Mouse (Mus musculus) liver, adult (tissue): ENCODE measurements around the gene Arid1b.

Experiments used
- GATA4 ChIP-seq: IDR thresholded peaks from 2 replicates; pipeline ENCODE4 v1.6.1; 2014; ENCODE audit warnings: mild to moderate bottlenecking, low read length; ENCODE audit not compliant: insufficient replicate concordance

The Arid1b gene

DNA sequence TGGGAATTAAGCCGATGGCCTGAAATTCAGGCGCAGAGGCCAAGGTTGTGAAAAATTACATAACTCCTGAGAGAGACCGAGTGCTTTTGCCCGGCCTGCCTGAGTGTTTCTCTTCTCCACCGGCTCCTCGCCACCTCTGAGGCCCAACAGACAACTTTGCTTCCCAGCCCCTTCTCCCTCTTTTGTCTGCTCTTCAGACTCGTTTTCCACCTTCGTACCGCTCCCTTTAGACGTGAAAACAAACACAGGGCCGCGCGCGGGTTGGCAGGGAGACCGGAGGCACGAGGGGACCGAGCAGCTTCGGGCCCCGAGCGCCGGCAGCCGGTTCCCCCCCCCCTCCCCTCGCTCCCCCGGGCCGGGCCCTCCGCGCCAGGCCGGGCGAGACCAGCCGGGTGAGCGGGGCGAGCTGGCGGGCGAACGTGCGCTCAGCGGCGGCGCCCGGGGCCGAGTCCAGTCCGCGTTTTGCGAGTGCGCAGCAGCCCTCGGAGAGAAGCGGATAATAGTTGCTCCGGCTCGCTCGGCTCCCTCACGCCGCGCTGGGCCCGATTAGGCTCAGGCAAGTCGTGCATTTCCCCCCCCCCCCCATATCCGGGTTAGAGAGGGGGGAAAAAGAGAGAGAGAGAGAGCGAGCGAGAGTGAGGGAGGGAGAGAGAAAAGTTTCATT lies at the start of gene Arid1b:
Arid1b (plus strand) TSS at position 493 of the 664 bp plus-strand sequence.
- peak; percentile 26; the same call in 1 of the 2 replicates for TF ChIP-seq GATA4

DNA sequence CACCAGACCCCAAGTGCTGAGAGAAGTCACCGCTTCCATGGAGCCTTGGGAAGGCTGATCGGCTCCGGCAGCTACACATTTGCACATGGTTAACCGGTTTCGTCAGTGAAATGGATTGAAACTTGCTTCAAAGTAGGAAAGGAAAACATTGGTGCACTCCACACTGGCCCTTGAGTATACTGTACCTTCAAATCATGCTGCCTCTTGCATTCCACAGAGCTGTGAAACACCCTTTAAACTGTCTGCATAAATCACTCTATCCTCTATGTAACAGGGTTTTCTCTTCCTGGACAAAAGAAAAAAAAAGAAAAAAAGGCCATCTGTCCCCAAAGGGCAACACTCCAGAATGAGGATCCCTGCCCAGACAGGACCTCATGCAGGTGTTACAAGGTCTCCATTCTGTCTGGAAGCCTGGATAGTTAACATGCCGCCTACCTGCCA lies 48.8 kb upstream of the Arid1b start:
- no peak for TF ChIP-seq GATA4

DNA sequence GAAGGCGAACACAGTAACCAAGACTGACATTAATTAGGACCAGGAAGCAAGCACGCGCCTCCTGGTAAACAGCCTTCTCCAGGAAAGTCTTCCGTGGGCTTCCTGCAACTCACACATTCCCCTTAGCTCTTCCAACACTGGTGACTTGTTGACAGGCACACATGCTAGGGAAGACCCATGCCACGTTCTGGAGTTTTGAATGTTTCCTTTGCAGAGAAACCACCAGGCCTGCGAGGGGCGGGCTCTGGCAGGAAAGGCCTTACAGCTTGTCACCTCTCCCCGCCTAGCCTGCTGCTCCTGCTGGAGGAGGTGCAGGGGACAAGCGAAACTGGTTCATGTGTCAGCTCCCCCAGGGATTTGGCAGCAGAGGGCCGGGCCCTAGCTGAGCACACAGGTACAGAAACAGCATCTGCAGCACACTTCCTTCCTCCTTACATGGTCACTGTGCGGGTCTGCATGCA lies 48.2 kb upstream of the Arid1b start:
- TF ChIP-seq GATA4 = no peak

DNA sequence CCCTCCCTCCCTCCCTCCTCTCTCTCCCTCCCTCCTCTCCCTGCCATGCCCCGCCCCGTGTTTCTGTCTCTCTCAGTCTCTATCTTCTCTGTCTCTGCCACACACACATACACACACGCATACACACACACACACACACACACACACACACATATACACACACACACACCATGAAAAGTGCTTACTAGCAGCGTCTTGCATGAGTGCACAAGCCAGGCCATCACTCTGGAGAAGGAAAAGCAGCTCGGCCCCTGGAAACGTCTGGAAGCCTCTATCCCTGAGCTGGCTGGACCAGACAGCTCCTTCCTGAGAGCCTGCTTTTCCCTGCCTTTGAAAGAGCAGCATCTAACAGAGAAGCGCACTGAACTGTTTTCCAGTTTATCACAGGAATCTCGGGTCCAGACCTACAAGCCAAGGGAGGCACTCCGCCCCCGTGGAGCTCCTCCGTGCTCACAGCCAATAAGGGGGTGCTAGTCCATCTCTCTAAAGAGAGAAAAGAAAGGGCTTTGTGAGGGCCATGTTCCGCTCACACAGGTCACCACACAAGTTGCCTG lies 47.6 kb upstream of the Arid1b start:
- TF ChIP-seq GATA4 = no peak

DNA sequence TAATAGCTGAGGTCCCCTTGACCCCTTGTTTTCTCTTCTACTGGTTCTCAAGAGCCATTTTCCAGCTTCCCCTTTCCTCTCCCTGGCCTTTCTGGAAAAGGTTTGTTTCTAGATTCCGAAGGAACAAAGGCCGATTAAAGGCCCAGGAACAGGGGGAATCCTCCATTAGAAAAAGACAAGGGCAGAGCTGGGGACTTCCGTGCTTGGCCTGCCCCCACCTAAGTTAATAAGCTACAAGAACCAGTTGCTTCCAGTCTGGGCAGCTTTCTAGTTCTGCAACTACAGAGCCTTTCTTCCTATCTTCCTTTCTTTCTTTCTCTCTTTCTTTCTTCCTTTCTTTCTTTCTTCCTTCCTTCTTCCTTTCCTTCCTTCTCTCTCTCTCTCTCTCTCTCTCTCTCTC lies 47.1 kb upstream of the Arid1b start:
- TF ChIP-seq GATA4 = no peak

DNA sequence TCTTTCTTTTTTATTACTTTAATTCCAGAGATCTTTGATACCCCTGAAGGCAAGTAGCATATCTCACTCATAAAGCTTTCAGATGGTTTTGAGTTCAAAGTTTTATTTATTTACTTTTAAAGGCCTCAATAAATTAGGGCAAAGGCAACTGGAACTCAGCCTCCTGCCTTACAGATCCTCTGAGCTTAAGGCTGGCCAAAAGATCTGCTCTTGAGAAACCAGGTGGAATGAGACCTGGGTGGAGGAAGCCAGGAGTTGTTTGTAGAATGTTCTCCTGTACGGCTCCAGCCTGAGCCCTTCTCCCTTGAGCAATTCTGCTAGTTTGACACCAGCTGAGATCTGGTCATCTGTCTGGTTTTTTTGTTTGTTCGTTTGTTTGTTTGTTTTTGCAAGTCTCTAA lies 46.7 kb upstream of the Arid1b start:
- no peak for TF ChIP-seq GATA4

DNA sequence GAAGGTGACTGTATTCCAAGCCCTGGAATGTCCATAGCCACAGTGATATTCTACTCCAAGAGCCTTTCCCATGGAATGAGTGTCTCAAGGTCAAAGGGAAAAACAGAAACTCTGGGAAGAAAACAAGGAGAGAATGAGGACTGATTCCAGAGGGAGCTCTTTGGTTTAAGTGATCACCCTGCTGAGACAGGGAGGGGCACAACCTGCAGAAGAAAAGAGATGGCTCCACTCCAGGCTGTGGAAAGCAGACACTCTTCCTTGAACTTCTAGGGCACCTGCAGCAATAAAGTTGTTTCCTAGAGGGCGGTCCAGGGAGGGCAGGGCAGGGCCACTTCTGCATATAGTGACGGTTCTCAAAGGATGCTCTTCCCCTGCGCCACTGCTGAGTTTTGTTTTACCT lies 45.6 kb upstream of the Arid1b start:
- no peak for TF ChIP-seq GATA4

DNA sequence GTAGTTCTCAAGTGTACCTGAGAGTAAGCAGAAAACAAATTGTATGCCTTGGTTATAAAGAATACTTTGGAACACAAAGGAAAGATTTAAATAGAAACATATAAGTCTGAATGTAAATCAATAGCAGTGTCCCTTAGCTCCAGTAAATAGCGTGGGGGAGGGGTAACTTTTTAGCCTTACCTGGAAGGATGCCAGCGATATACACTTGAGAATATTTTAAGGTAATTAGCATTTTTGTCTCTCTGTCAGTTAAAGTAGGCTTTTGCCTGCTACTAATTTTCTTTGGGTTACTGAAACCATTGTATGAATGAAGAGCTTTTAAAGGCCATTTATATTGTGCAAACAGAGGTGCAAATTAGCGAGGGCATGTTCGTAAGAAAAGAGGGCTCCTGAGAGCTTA lies 39.7 kb upstream of the Arid1b start:
- TF ChIP-seq GATA4 = no peak

DNA sequence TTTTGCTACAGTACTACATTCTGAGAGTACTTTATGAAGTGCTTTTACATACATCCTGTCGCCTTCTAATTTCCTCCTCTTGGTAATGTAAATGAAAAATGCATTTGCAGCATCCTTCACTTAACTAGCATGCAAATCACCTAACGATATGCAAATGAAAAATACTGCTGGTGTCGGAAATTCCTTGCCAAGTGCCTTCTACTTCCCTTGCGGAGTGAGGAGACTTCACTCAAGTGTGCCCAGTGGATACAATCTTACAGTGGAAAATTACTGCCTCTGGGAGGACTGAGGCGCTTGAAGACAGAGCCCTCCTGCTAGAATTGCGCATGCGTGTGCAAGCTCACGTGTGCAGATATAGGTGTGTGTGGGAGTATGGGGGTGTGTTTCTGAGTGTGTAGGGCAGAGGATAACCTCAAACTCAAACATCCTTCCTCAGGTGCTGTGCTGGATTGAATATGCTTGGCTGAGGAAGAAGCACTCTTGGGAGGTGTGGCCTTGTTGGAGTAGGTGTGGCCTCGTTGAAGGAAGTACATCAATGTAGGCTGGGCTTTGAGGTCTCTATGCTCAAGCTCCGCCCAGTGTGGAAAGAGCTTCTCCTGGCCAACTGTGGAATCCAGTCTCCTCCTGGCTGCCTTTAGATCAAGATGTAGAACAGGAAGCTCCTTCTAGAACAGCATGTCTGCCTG lies 29.8 kb upstream of the Arid1b start:
- TF ChIP-seq GATA4 = no peak

DNA sequence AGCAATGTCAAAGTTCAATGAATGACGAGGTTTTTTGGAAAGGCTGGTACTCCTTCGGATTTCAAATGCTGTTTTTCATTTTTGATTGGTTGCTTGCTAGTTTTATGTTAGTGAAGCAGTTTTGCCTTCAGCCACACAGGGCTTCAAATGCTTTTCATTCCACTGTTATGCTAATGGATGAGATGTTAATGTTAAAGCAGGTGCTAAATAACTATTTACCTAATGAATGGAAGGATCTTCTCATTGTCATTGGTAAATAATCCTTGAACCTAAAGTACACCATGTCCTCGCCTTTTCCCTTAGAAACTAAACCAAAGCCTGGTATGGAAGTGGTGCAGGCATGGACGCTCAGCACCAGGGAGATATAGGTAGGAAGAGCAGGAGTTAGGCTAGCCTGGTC lies 26.9 kb upstream of the Arid1b start:
- TF ChIP-seq GATA4 = no peak

DNA sequence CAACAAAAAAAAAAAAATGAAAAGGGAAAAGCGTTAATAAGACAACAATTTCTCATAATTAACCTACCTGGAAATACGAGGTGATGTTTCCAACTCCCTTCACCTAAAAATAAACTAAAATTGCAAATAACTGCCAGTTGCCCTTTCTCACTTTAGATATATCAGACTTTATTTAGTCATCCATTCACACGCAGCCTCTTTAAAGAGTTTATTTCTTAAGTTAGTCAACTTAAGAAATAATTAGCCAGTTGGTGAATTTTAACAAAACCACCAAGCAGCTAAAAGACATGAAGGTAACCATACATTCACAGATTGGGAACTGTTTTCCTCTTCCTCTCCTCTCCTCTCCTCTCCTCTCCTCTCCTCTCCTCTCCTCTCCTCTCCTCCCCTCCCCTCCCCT lies 26.1 kb upstream of the Arid1b start:
- no peak for TF ChIP-seq GATA4

DNA sequence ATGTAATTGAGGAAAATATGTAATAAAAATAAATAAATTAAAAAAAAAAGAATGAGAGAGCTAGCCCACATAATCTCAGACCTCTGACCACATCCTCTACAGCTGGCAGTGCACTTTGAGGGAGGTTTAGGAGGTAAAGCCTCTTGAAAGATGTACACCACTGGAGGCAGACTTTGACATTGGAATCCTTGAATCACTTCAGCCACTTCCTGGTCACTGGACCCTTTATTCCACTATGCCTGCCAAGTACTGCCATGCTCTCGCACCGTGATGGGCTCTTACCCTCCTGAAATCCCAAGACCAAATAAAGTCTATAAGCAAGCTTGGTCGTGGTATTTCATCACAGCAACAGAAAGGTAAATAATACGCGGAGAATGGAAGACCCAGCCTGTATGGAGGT lies 25.3 kb upstream of the Arid1b start:
- TF ChIP-seq GATA4 = no peak

DNA sequence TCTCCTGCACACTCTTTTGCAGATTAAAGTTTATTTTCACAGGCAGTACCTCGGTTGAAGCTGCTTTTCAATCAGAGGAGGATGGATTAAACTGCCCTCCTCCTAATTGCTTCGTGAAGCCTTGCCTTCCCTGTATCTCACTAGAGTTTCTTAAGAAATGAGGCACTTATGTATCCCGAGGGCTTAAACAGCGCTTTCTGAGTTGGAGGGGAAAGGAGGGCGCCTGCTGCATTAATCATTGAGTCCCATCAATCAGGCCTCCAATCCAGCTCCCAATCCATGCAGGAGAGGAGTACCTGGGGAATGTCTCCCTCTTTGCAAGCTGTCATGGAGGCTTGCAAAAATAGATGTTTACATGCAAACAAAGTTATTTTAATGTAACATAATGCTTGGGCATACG lies 21.9 kb upstream of the Arid1b start:
- TF ChIP-seq GATA4 = no peak

DNA sequence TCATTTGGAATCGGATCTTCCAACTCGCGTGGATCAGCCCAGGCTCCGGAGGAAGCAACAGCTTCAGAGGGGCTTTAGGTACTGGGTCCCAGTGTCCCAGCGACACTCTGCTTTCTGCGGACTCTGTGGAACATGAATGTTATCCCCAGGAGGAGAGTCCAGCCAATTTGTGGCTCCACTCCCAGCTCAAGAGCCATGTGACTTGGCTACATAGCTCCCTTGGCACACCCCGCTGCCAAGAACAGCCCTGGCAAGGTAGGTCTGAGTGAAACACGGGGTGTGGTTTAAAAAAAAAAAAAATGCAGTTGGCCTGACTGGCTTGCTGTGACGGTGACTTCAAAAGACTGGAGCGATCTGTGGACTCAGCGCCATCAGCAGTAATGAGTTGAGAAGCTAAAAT lies 19.4 kb upstream of the Arid1b start:
- no peak for TF ChIP-seq GATA4

DNA sequence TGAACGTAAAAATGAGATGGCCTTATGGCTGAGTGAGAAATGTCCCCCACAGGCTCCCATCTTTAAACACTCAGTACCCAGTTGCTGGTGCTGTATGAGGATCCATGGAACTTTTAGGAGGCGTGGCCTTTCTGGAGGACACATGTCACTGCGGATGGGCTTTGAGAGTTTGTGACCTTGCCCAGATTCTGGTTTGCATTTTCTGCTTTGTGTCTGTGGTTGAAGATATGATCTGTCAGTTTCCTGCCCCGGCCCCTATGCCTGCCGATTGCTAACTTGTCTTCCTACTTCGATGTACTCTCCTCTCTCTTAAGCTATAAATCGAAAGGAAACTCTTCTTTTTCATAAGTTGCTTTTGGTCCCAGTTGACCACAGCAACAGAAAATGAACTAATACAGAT lies 14.0 kb upstream of the Arid1b start:
- no peak for TF ChIP-seq GATA4

DNA sequence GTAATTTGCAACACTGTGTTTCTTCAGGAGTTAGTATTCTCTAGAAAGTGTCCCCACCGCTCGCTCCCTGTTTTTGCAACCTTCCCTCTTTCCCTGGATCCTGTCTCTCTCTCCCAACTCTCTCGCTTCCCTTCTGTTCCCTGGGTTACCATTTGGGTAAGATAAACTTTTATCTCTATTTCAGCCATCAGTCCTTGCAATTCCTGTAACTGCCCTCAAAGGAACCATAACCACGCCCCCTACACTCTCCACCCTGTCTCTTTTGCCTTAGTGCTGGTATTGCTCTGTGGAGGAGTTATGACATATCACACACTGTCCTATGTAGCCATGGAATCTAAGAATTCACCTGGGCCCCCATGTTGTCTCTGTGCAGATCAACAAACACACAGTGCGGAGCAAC lies 11.3 kb upstream of the Arid1b start:
- TF ChIP-seq GATA4 = no peak

DNA sequence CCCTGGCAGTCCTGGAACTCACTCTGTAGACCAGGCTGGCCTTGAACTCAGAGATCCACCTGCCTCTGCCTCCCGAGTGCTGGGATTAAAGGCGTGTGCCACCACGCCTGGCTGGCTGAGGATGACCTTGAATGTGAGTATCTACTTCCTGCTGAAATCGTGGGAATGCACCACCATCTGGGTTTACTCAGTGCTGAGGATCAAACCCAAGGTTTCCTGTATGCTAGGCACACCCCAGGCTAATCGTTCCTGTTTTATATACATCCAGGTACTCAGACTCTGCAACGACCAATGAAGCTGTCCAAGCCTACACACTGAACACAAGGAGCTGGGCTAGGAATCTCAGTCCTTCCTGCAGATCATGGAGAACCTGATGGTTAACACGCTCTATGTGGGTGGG lies 9.4 kb upstream of the Arid1b start:
- TF ChIP-seq GATA4 = no peak

DNA sequence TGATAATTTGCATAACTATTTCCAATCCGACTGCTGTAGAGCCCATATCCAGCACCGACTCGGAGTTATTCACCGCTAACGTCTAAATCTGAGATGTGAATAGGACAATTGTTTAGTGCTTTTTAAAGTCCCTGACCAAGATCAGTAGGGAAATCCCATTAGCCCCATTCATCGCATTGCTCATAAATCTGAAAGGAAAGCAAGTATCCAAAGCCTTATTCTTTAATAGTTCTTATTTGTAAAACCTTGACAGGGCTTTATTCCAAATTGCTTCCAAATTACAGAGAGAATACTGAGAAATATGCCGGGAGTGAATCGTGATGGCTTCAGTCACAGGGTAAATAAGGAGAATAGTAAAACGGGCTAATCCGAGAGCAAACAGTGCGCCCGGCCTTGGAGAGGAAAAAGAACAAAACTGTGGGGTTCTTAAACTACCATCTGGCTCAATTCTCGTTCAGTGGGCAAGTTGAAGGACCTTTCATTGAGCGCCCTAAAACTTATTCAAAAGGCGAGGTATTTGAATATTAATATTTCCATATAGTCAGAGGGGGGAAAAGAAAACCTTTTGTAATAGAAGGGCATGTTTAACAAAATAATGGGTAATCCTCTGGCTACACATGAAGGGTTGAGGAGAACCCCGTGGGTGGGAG lies 3.1 kb upstream of the Arid1b start:
- no peak for TF ChIP-seq GATA4
